Mouse (Mus musculus) kidney, postnatal 0 days (tissue): ENCODE measurements around the gene Nell1. TPM values are rescaled to one million over a fixed set of nuclear protein-coding genes. Genes with fewer than 3 reads are reported as not detected.
A peak's percentile ranks its signal among the peaks of the same experiment; 100 is the strongest.

Source experiments
- ATAC-seq: fragments of 200-750 bp; cut with Nextera tagmentation; replicated peaks from 2 replicates; pipeline ENCODE4 v1.8.0; 2017; ENCODE audit warnings: low read depth, moderate number of reproducible peaks, moderate TSS enrichment, moderate library complexity; ENCODE audit not compliant: low FRiP score
- DNase-seq: peaks from one replicate; pipeline ENCODE4 v3.0.0-alpha.2; 2016; ENCODE audit warnings: low spot score
- H3K27ac ChIP-seq: fragments of 300-500 bp; sonication (generic); 2 replicates; pipeline ENCODE4 v1.5.1; 2014; ENCODE audit warnings: mild to moderate bottlenecking
- H3K27me3 ChIP-seq: fragments of 300-500 bp; sonication (generic); 2 replicates; pipeline ENCODE4 v1.6.1; 2014; ENCODE audit warnings: low read length, mixed read lengths; ENCODE audit not compliant: insufficient read depth
- H3K36me3 ChIP-seq: fragments of 300-500 bp; sonication (generic); 2 replicates; pipeline ENCODE4 v1.6.1; 2014; ENCODE audit warnings: low read length, mixed read lengths; ENCODE audit not compliant: insufficient read depth
- H3K4me1 ChIP-seq: fragments of 300-500 bp; sonication (generic); replicated peaks from 2 replicates; pipeline ENCODE4 v1.6.1; 2014; ENCODE audit warnings: antibody characterized with exemption, low read length, mixed read lengths; ENCODE audit not compliant: insufficient read depth
- H3K4me2 ChIP-seq: fragments of 300-500 bp; sonication (generic); 2 replicates; pipeline ENCODE4 v1.6.1; 2014; ENCODE audit warnings: mild to moderate bottlenecking, low read length, moderate library complexity, mixed read lengths
- H3K4me3 ChIP-seq: fragments of 300-500 bp; sonication (generic); replicated peaks from 2 replicates; pipeline ENCODE4 v1.5.1; 2014; ENCODE audit warnings: low read depth, low read length
- H3K9ac ChIP-seq: fragments of 300-500 bp; sonication (generic); 2 replicates; pipeline ENCODE4 v1.6.1; 2014; ENCODE audit warnings: low read depth, low read length
- H3K9me3 ChIP-seq: fragments of 300-500 bp; sonication (generic); replicated peaks from 2 replicates; pipeline ENCODE4 v1.6.1; 2016; ENCODE audit warnings: low read length, inconsistent platforms, mixed read lengths
- CTCF ChIP-seq: IDR thresholded peaks from 2 replicates; pipeline ENCODE4 v1.5.1; 2016; ENCODE audit warnings: antibody characterized with exemption, low read depth, mild to moderate bottlenecking, moderate library complexity
- WGBS: fragments of 180-500 bp; shearing (Covaris S2); extraction: QIAGEN DNeasy Blood & Tissue Kit; methylation state at CpG from one replicate; pipeline ENCODE4 v1.1.7; 2014; 5-methylcytosine and 5-hydroxymethylcytosine counted together
- polyA plus RNA-seq: library from polyadenylated mRNA; unstranded; fragments of >200 nt; fragmentation: Nextera tagmentation; extraction: Ambion mirVana; gene quantifications from 2 replicates; pipeline ENCODE4 v1.2.1, GENCODE M21; 2015

Gene Nell1
- polyA plus RNA-seq, 1 experiment from 2014 or later = 7.4 TPM

- DNase-seq (peak; percentile 22), ATAC-seq (0 out of 2 replicates have a peak, but pooled peaks have one; percentile 33)
- under 1% methylated on average over 40 of the region's 40 CpGs for WGBS
- TF ChIP-seq CTCF = peak; percentile 42; the same call in 1 of the 2 replicates
- Histone ChIP-seq H3K4me3 (peak overlapping the region; percentile 49), H3K4me1 (no peaks in the 10 kb centered on the region), H3K27ac (no peak overlapping the region), H3K9me3 (no peaks in the 10 kb centered on the region), H3K4me2 (peak overlapping the region; percentile 90), H3K36me3 (no peaks in the 10 kb centered on the region), H3K9ac (peak overlapping the region; percentile 46; the same call in 1 of the 2 replicates), H3K27me3 (peaks cover 33% of the 10 kb centered on the region)
Measured at GRCm38 (mm10) chr7:49975441-49976121, 917 bp downstream of the Nell1 start.

DNA sequence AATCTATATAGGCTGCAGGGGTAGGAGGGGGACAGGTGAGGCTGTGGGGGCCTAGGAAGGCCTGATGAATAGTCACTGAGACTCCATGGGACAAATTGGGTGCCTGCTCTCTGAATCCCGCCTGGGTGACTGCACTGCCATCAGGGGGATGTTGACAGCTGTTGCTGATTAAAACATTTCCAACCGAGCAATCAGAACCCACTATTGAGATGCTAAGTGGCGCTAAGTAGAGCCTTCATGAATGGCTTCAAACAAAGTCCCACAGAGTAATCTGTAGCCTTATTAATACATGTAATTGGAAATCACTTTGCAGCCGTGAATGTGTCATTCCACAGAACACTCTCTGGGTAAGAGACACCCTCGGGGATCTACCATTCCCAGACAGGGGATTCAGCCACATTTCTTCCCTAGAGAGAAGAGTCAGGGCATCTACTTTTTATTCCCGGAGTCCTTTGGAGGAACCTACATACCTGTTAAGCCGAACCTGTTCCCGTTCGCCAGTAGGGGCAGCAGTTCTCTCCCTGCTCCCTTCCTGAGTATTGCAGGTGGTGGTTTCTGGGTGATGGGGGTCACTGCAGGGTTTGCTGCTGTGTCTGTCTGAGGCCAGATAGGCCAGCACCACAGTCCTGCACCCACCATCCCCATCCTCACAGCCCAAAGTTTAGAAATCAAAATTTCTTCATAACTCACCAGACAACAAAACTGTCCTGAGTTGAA is 7.0 kb downstream of the Nell1 start:
- peak; percentile 54 for TF ChIP-seq CTCF
- Histone ChIP-seq H3K27me3 (peaks cover 7% of the 10 kb centered on the region; the same call in 1 of the 2 replicates), H3K4me2 (no peak overlapping the region), H3K36me3 (no peaks in the 10 kb centered on the region), H3K4me1 (0 out of 2 replicates have a peak, but pooled peaks cover 3% of the 10 kb centered on the region), H3K9me3 (no peaks in the 10 kb centered on the region), H3K9ac (no peak overlapping the region), H3K4me3 (no peak overlapping the region), H3K27ac (no peak overlapping the region)
- ATAC-seq (no peak), DNase-seq (no peak)
- WGBS = 35% methylated on average over 9 of the region's 9 CpGs

GRCm38 (mm10) chr7:49984698-49985097 is 10.0 kb downstream of the Nell1 start:
- H3K27ac ChIP-seq = no peak overlapping the region
- no peaks in the 10 kb centered on the region for H3K9me3 ChIP-seq
- no peaks in the 10 kb centered on the region for H3K27me3 ChIP-seq
- no peak overlapping the region for H3K9ac ChIP-seq
- no peak for ATAC-seq
- 0 out of 2 replicates have a peak, but pooled peaks cover 3% of the 10 kb centered on the region for H3K4me1 ChIP-seq
- peak overlapping the region; percentile 32; the same call in 1 of the 2 replicates for H3K4me2 ChIP-seq
- 23% methylated on average over 6 of the region's 6 CpGs for WGBS
- H3K36me3 ChIP-seq = no peaks in the 10 kb centered on the region
- no peak for DNase-seq
- H3K4me3 ChIP-seq = no peak overlapping the region
- TF ChIP-seq CTCF = no peak

- no peak for TF ChIP-seq CTCF
- DNase-seq = no peak
- Histone ChIP-seq H3K9me3 (no peaks in the 10 kb centered on the region), H3K27me3 (no peaks in the 10 kb centered on the region), H3K9ac (no peak overlapping the region), H3K27ac (no peak overlapping the region), H3K4me3 (no peak overlapping the region), H3K36me3 (no peaks in the 10 kb centered on the region), H3K4me2 (no peak overlapping the region), H3K4me1 (0 out of 2 replicates have a peak, but pooled peaks cover 3% of the 10 kb centered on the region)
- ATAC-seq = no peak
- 96% methylated on average over 8 of the region's 8 CpGs for WGBS
Measured at GRCm38 (mm10) chr7:49985947-49986346, 11.3 kb downstream of the Nell1 start.

GRCm38 (mm10) chr7:49999321-49999720 is 24.7 kb downstream of the Nell1 start:
- H3K9ac ChIP-seq = no peak overlapping the region
- no peaks in the 10 kb centered on the region for H3K36me3 ChIP-seq
- H3K27ac ChIP-seq = no peak overlapping the region
- no peaks in the 10 kb centered on the region for H3K9me3 ChIP-seq
- no peak overlapping the region for H3K4me3 ChIP-seq
- no peak for DNase-seq
- no peak for ATAC-seq
- no peaks in the 10 kb centered on the region for H3K4me1 ChIP-seq
- TF ChIP-seq CTCF = no peak
- no peaks in the 10 kb centered on the region for H3K27me3 ChIP-seq
- 75% methylated on average over 4 of the region's 4 CpGs for WGBS
- no peak overlapping the region for H3K4me2 ChIP-seq

DNA sequence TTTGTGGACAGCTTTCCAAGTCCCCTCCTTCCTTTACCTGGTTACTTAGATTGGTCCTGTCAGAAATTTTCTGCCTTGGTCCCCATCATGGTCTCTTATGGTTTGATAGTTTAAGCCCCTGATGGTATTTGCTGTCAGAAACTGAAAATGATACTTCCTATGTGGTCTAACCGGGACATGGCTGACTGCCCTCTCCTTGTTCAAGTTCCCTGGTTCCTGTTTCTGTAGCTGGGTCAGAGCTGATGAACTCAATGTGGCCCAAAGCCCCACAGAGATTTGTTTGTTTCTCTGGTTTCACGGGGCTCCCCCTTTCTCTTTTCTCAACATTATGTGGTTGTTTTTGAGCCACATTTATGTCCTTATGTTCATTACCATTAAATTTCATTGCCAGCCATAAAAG is 30.6 kb downstream of the Nell1 start:
- ATAC-seq (no peak; the same call in 1 of the 2 replicates), DNase-seq (peak; percentile 42)
- no peak for TF ChIP-seq CTCF
- no peak overlapping the region for H3K4me3 ChIP-seq
- no peaks in the 10 kb centered on the region for H3K36me3 ChIP-seq
- H3K9me3 ChIP-seq = no peaks in the 10 kb centered on the region
- no peak overlapping the region for H3K9ac ChIP-seq
- no peaks in the 10 kb centered on the region for H3K27me3 ChIP-seq
- WGBS = 11% methylated on average over 2 of the region's 2 CpGs
- H3K27ac ChIP-seq = no peak overlapping the region
- no peaks in the 10 kb centered on the region for H3K4me1 ChIP-seq
- no peak overlapping the region for H3K4me2 ChIP-seq
